12 mouse cellular contexts compared by ENCODE assay signal in the genomic region with DNA sequence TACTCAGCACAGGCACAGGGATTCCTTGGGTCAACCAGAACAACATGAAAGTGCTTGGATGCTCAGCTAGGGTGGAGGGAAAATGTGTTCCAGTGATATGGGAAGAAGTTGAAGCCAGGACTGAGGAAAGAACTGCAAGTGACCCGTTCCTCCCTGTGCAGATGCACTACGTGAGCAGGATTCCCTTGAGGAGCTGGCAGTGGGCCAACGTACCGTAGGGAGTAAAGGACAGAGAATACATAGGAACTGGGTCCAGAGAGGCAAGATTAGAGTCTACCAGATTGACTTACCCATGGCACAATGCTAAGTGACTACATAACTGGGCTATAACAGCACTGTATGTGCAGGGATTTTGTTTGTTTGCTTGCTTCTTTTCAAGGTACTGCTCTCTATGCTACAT.
DNase-seq lines count a peak whose midpoint lies in the region; ATAC-seq lines count a peak whose summit lies in the region.
"Had no signal": no experiment of that assay in that cellular context is flagged by ENCODE, and none has a peak within 500 bp of the region (broad histone marks: within the 10 kb centered on the region; RNA-seq: fewer than 3 reads in every experiment).

No protein-coding gene starts in this region.

- WGBS in kidney, embryonic 15.5 days, result 51% methylated on average over 4 of the region's 4 CpGs

- H3K36me3 ChIP-seq in kidney, embryonic 15.5 days, result no peaks in the 10 kb centered on the region
- H3K36me3 ChIP-seq: G1E; limb, embryonic 15.5 days had no signal

- H3K4me2 ChIP-seq in kidney, embryonic 15.5 days, result no peak overlapping the region
- H3K4me2 ChIP-seq: limb, embryonic 15.5 days had no signal

- peak; percentile 12 to 13 for DNase-seq in cerebellum, adult 18-20 months
- DNase-seq in cerebellum, adult 11 months, result no peak
- peak; percentile 6 for DNase-seq in kidney, adult 18-20 months
- peak; percentile 47 for DNase-seq in MN1 (ENCODE audit: low spot score)
- peak; percentile 47 for DNase-seq in kidney, postnatal 10 days
- DNase-seq in Muller cell, postnatal 12 days (ENCODE audit: inconsistent ontology term), result no peak
- DNase-seq in frontal cortex, adult 2 months (ENCODE audit: extremely low spot score in 1 of 2, low spot score in 1 of 2), result no peak
- DNase-seq: thymus, adult 2 months had no signal

- no peak overlapping the region for H3K4me3 ChIP-seq in kidney, embryonic 15.5 days (replicated peaks)
- H3K4me3 ChIP-seq: limb, embryonic 15.5 days had no signal

- no peaks in the 10 kb centered on the region for H3K27me3 ChIP-seq in kidney, embryonic 15.5 days
- H3K27me3 ChIP-seq: limb, embryonic 15.5 days had no signal

- H3K9ac ChIP-seq in kidney, embryonic 15.5 days, result no peak overlapping the region
- H3K9ac ChIP-seq: limb, embryonic 15.5 days had no signal

- no peak for ATAC-seq in kidney, embryonic 15.5 days (replicated peaks; ENCODE audit: low FRiP score)
- ATAC-seq: hindbrain, postnatal 0 days had no signal

- no peak overlapping the region for H3K27ac ChIP-seq in kidney, embryonic 15.5 days
- H3K27ac ChIP-seq: hindbrain, postnatal 0 days; limb, embryonic 15.5 days had no signal

- H3K4me1 ChIP-seq in kidney, embryonic 15.5 days, result no peaks in the 10 kb centered on the region
- H3K4me1 ChIP-seq: limb, embryonic 15.5 days had no signal

- H3K9me3 ChIP-seq in kidney, embryonic 15.5 days (replicated peaks), result no peaks in the 10 kb centered on the region
- H3K9me3 ChIP-seq: G1E; limb, embryonic 15.5 days had no signal

Comparison
In these comparisons a context has a peak if more than half of its experiments do, and no peak if none do; other contexts are left out.
1. DNase-seq: peak in cerebellum, adult 18-20 months (2 of 2), kidney, adult 18-20 months (single experiment), MN1 (single experiment) and kidney, postnatal 10 days (single experiment); none in cerebellum, adult 11 months (single experiment), Muller cell, postnatal 12 days (single experiment) and frontal cortex, adult 2 months (0 of 2).